Mouse (Mus musculus): ENCODE results near the gene Spock1. TPM values are rescaled to one million over a fixed set of nuclear protein-coding genes. Genes with fewer than 3 reads are reported as not detected.
A peak's percentile ranks its signal among the peaks of the same experiment; 100 is the strongest.

Spock1 gene
- polyA plus RNA-seq, 1 experiment from 2014 or later = 1.2 TPM

DNA sequence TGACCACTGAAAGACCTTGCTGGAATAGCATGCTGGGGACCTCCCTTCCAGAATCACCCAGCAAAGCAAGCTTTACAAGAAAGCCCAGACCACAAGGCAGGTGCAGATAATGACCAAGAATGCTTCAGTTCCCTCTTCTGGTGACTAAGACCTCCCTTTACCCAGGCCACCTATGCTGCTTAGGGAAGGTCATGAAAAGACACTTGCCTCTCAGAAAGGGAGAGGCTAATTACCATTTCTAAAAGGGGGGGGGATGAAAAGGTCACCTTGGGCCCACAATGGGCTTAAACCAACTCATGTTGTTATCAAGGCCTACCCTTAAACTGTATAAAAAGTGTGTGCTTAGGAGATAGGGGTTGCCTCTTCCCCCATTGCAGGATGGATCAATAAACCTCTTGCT lies 382.2 kb downstream of the Spock1 start:
- no peak for DNase-seq (ENCODE audit: low spot score)
- no peaks in the 10 kb centered on the region for H3K9me3 ChIP-seq (ENCODE audit: control insufficient read depth, low read length)
- ATAC-seq (ENCODE audit: insufficient number of reproducible peaks, low FRiP score, low TSS enrichment, low read depth) = no peak
- H3K27me3 ChIP-seq (ENCODE audit: control insufficient read depth, insufficient read depth, low read length) = no peaks in the 10 kb centered on the region
- H3K4me2 ChIP-seq (ENCODE audit: low read depth, severe bottlenecking) = no peak overlapping the region
- no peaks in the 10 kb centered on the region; the same call in 1 of the 2 replicates for H3K4me1 ChIP-seq (ENCODE audit: control insufficient read depth, insufficient read depth, low read length)
- H3K36me3 ChIP-seq (ENCODE audit: control insufficient read depth, insufficient read depth, low read length) = no peaks in the 10 kb centered on the region
- no peak overlapping the region for H3K4me3 ChIP-seq (ENCODE audit: low read depth, low read length)
- no peak overlapping the region for H3K27ac ChIP-seq (replicated peaks; ENCODE audit: low read depth, low read length)
- H3K9ac ChIP-seq (ENCODE audit: low read length) = no peak overlapping the region

DNA sequence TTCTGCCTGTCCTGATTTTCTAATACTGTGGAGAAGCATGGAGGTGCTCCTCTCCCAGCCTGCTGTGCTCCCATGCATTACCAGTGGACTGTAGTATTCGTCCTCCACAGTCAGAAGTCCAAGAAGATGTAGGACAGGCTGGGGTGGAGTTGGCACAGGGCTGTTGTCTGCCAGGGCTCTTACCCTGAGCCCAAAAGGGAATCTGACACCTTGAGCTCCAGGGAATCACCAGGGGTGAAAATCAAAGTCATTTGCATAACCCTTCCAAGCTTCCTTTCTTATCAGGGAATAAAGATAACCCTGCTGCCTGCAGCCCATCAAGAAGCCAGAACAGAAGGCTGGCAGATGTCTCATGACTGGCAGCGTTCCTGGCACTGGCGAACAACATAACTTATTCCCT lies 383.6 kb downstream of the Spock1 start:
- H3K9me3 ChIP-seq (ENCODE audit: control insufficient read depth, low read length) = no peaks in the 10 kb centered on the region
- H3K36me3 ChIP-seq (ENCODE audit: control insufficient read depth, insufficient read depth, low read length) = no peaks in the 10 kb centered on the region
- no peak overlapping the region for H3K4me2 ChIP-seq (ENCODE audit: low read depth, severe bottlenecking)
- no peaks in the 10 kb centered on the region; the same call in 1 of the 2 replicates for H3K4me1 ChIP-seq (ENCODE audit: control insufficient read depth, insufficient read depth, low read length)
- 71% methylated on average over 3 of the region's 3 CpGs for WGBS
- DNase-seq (ENCODE audit: low spot score) = no peak
- no peak overlapping the region for H3K4me3 ChIP-seq (ENCODE audit: low read depth, low read length)
- ATAC-seq (ENCODE audit: insufficient number of reproducible peaks, low FRiP score, low TSS enrichment, low read depth) = no peak
- H3K27ac ChIP-seq (replicated peaks; ENCODE audit: low read depth, low read length) = no peak overlapping the region
- H3K9ac ChIP-seq (ENCODE audit: low read length) = no peak overlapping the region
- H3K27me3 ChIP-seq (ENCODE audit: control insufficient read depth, insufficient read depth, low read length) = no peaks in the 10 kb centered on the region

DNA sequence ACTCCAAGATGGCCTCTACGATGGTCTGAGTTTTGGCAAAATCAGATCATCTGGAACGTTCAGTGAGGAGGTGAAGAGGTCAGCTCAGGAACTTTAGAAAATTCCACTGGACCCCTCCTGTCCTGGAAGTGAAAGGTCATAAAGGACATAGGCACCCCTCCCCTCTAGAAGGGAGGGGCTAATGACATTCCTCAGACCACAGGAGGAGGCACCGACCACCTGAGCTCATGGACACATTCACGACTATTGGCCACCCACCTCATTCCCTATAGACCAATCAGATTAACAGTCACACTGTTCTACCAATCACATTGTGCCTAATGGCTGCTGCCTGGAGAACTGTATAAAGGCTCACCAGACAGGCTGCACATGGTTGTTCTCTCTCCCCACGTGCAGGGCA lies 384.8 kb downstream of the Spock1 start:
- no peak for ATAC-seq (ENCODE audit: insufficient number of reproducible peaks, low FRiP score, low TSS enrichment, low read depth)
- Histone ChIP-seq H3K4me2 (ENCODE audit: low read depth, severe bottlenecking) (no peak overlapping the region), H3K4me3 (ENCODE audit: low read depth, low read length) (no peak overlapping the region), H3K27me3 (ENCODE audit: control insufficient read depth, insufficient read depth, low read length) (no peaks in the 10 kb centered on the region), H3K27ac (replicated peaks; ENCODE audit: low read depth, low read length) (no peak overlapping the region), H3K9me3 (ENCODE audit: control insufficient read depth, low read length) (no peaks in the 10 kb centered on the region), H3K36me3 (ENCODE audit: control insufficient read depth, insufficient read depth, low read length) (no peaks in the 10 kb centered on the region), H3K4me1 (ENCODE audit: control insufficient read depth, insufficient read depth, low read length) (no peaks in the 10 kb centered on the region; the same call in 1 of the 2 replicates), H3K9ac (ENCODE audit: low read length) (no peak overlapping the region)
- WGBS = 79% methylated on average over 5 of the region's 5 CpGs
- no peak for DNase-seq (ENCODE audit: low spot score)

DNA sequence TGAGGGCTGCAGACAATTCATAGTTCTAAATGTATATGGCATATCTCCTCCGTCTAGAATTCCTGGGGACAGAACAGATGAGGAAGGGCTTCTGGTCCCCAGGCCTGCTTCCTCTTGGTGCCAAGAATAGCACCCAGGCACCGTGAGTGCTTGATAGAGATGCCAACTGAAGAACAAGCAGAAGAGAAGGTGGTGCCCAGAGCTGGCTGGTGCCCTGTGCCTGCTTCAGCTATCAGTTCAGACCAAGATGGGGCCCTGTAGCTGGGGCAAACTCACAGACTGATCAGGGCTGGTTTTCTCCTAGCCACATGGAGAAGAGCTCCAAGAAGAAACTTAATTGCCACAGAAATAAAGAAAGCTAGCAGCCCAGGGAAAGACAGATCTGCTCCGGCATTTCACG lies 385.8 kb downstream of the Spock1 start:
- H3K36me3 ChIP-seq (ENCODE audit: control insufficient read depth, insufficient read depth, low read length) = no peaks in the 10 kb centered on the region
- H3K4me2 ChIP-seq (ENCODE audit: low read depth, severe bottlenecking) = no peak overlapping the region
- WGBS = 75% methylated on average over 4 of the region's 4 CpGs
- no peak for DNase-seq (ENCODE audit: low spot score)
- no peak overlapping the region for H3K27ac ChIP-seq (replicated peaks; ENCODE audit: low read depth, low read length)
- H3K9me3 ChIP-seq (ENCODE audit: control insufficient read depth, low read length) = no peaks in the 10 kb centered on the region
- no peak overlapping the region for H3K4me3 ChIP-seq (ENCODE audit: low read depth, low read length)
- no peak for ATAC-seq (ENCODE audit: insufficient number of reproducible peaks, low FRiP score, low TSS enrichment, low read depth)
- no peak overlapping the region for H3K9ac ChIP-seq (ENCODE audit: low read length)
- no peaks in the 10 kb centered on the region for H3K27me3 ChIP-seq (ENCODE audit: control insufficient read depth, insufficient read depth, low read length)
- no peaks in the 10 kb centered on the region; the same call in 1 of the 2 replicates for H3K4me1 ChIP-seq (ENCODE audit: control insufficient read depth, insufficient read depth, low read length)

DNA sequence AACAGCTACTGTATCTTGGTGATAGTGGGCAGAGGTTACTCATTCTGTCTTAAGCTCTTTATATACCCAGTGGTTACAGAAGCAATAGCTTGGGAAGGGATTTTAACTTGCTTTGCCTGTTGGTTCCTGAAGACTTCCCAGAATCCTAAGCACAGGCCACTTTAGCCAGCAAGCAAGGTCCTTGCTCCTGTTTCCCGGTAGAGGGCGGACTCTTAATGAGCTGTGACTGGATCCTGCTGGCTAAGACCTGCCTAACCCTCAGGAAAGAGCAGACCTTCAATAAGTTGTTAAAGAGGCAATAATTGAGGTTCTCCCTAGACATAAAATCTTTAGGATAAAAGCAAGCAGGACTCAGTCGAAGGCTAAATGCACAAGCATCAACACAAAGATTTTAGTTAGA lies 387.0 kb downstream of the Spock1 start:
- Histone ChIP-seq H3K4me3 (ENCODE audit: low read depth, low read length) (no peak overlapping the region), H3K4me2 (ENCODE audit: low read depth, severe bottlenecking) (no peak overlapping the region), H3K4me1 (ENCODE audit: control insufficient read depth, insufficient read depth, low read length) (no peaks in the 10 kb centered on the region; the same call in 1 of the 2 replicates), H3K27ac (replicated peaks; ENCODE audit: low read depth, low read length) (no peak overlapping the region), H3K9ac (ENCODE audit: low read length) (no peak overlapping the region), H3K36me3 (ENCODE audit: control insufficient read depth, insufficient read depth, low read length) (no peaks in the 10 kb centered on the region), H3K27me3 (ENCODE audit: control insufficient read depth, insufficient read depth, low read length) (no peaks in the 10 kb centered on the region), H3K9me3 (ENCODE audit: control insufficient read depth, low read length) (no peaks in the 10 kb centered on the region)
- ATAC-seq (ENCODE audit: insufficient number of reproducible peaks, low FRiP score, low TSS enrichment, low read depth) (no peak), DNase-seq (ENCODE audit: low spot score) (peak; percentile 67)
- 4% methylated on average over 3 of the region's 3 CpGs for WGBS

DNA sequence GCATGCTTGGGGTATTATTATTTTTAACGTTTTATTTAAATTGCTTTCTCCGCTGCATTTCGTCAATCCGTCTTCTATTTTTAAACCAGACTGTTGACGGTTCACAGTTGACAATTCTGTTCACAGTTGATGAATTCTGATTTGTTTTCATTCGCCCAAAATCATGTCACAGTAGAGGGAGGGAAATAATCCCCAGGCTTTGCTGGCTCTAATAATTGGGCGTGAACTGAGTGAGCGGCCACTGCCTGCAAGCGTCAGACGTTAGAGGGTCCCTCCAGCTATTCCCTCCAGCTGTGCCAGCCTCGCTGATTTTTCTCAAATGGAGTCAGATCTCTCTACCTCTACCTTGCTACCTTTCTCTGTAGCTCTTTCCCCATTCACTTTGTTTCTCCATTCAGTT lies 388.3 kb downstream of the Spock1 start:
- Histone ChIP-seq H3K9ac (ENCODE audit: low read length) (no peak overlapping the region), H3K36me3 (ENCODE audit: control insufficient read depth, insufficient read depth, low read length) (no peaks in the 10 kb centered on the region), H3K27me3 (ENCODE audit: control insufficient read depth, insufficient read depth, low read length) (no peaks in the 10 kb centered on the region), H3K4me2 (ENCODE audit: low read depth, severe bottlenecking) (no peak overlapping the region), H3K4me1 (ENCODE audit: control insufficient read depth, insufficient read depth, low read length) (no peaks in the 10 kb centered on the region; the same call in 1 of the 2 replicates), H3K4me3 (ENCODE audit: low read depth, low read length) (no peak overlapping the region), H3K27ac (replicated peaks; ENCODE audit: low read depth, low read length) (no peak overlapping the region), H3K9me3 (ENCODE audit: control insufficient read depth, low read length) (no peaks in the 10 kb centered on the region)
- DNase-seq (ENCODE audit: low spot score) (no peak), ATAC-seq (ENCODE audit: insufficient number of reproducible peaks, low FRiP score, low TSS enrichment, low read depth) (no peak)
- WGBS = 67% methylated on average over 11 of the region's 11 CpGs

DNA sequence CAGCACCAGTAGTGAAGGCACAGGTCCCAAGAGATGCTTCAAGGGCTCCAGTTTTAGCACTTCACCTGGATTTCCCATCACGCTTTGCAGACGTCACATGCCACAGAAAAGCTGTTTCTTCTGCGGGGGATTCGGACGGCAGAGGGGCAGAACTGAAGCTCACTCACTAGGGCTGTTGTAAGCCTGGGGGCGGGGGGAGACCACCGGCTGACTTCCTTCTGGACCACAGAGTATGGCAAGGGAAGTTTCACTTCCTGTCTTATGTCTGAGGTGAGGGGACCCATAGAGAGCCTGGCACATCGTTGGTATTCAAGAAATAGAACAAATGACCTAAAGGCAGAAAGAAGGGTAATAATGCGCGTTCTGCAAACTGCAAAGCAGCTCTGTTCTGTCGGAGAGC lies 392.4 kb downstream of the Spock1 start:
- H3K4me3 ChIP-seq (ENCODE audit: low read depth, low read length) = no peak overlapping the region
- H3K9ac ChIP-seq (ENCODE audit: low read length) = no peak overlapping the region
- no peaks in the 10 kb centered on the region for H3K36me3 ChIP-seq (ENCODE audit: control insufficient read depth, insufficient read depth, low read length)
- no peaks in the 10 kb centered on the region for H3K9me3 ChIP-seq (ENCODE audit: control insufficient read depth, low read length)
- H3K4me2 ChIP-seq (ENCODE audit: low read depth, severe bottlenecking) = no peak overlapping the region
- ATAC-seq (ENCODE audit: insufficient number of reproducible peaks, low FRiP score, low TSS enrichment, low read depth) = no peak
- H3K27me3 ChIP-seq (ENCODE audit: control insufficient read depth, insufficient read depth, low read length) = no peaks in the 10 kb centered on the region
- no peak overlapping the region for H3K27ac ChIP-seq (replicated peaks; ENCODE audit: low read depth, low read length)
- no peaks in the 10 kb centered on the region for H3K4me1 ChIP-seq (ENCODE audit: control insufficient read depth, insufficient read depth, low read length)
- DNase-seq (ENCODE audit: low spot score) = no peak
- 81% methylated on average over 11 of the region's 11 CpGs for WGBS

DNA sequence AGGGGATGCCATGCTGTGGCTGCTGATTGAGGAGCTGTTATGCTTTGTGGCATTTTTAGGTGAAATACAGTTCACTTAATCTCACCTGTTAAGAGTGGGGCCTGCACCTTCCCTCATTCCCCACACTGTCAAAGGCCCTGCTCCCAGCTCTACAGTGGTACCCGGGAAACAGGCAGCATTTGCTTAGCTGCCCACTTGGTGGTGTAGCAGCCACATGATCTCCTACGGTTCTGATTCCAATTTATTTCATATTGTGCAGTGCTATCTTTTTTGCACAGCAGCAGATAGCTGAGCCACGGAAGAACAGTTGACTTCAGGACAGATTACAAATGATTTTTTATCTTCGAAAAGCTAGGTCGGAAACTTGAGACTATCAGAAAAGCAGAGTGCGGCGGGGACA lies 406.6 kb downstream of the Spock1 start:
- Histone ChIP-seq H3K4me2 (ENCODE audit: low read depth, severe bottlenecking) (no peak overlapping the region), H3K9ac (ENCODE audit: low read length) (no peak overlapping the region), H3K9me3 (ENCODE audit: control insufficient read depth, low read length) (no peaks in the 10 kb centered on the region), H3K36me3 (ENCODE audit: control insufficient read depth, insufficient read depth, low read length) (no peaks in the 10 kb centered on the region), H3K4me3 (ENCODE audit: low read depth, low read length) (no peak overlapping the region), H3K27me3 (ENCODE audit: control insufficient read depth, insufficient read depth, low read length) (no peaks in the 10 kb centered on the region), H3K4me1 (ENCODE audit: control insufficient read depth, insufficient read depth, low read length) (no peaks in the 10 kb centered on the region), H3K27ac (replicated peaks; ENCODE audit: low read depth, low read length) (no peak overlapping the region)
- ATAC-seq (ENCODE audit: insufficient number of reproducible peaks, low FRiP score, low TSS enrichment, low read depth) (no peak), DNase-seq (ENCODE audit: low spot score) (no peak)
- 85% methylated on average over 7 of the region's 7 CpGs for WGBS

DNA sequence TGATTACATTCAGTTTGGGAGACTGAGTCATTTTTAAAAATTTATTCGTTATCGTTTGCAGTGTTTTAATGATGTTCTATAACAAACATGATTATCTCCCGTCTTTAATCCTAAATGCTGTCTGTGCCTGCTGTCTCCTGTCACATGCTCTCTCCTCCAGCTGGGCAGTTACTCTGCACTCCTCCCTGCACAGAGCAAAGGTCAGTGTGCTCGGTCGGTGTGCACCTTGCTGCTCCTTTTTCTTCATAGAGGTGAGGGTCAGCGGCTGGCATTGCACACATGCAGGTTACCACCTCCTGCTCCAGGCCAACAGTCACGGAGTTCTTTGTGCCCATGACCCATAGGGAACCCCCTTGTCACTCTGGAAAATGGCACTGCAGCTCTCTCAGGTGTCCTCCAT lies 411.4 kb downstream of the Spock1 start:
- DNase-seq (ENCODE audit: low spot score) (no peak), ATAC-seq (ENCODE audit: insufficient number of reproducible peaks, low FRiP score, low TSS enrichment, low read depth) (no peak)
- no peak overlapping the region for H3K9ac ChIP-seq (ENCODE audit: low read length)
- no peak overlapping the region for H3K4me3 ChIP-seq (ENCODE audit: low read depth, low read length)
- no peaks in the 10 kb centered on the region for H3K27me3 ChIP-seq (ENCODE audit: control insufficient read depth, insufficient read depth, low read length)
- no peak overlapping the region for H3K4me2 ChIP-seq (ENCODE audit: low read depth, severe bottlenecking)
- WGBS = 77% methylated on average over 7 of the region's 7 CpGs
- no peaks in the 10 kb centered on the region for H3K4me1 ChIP-seq (ENCODE audit: control insufficient read depth, insufficient read depth, low read length)
- H3K9me3 ChIP-seq (ENCODE audit: control insufficient read depth, low read length) = no peaks in the 10 kb centered on the region
- no peaks in the 10 kb centered on the region for H3K36me3 ChIP-seq (ENCODE audit: control insufficient read depth, insufficient read depth, low read length)
- no peak overlapping the region for H3K27ac ChIP-seq (replicated peaks; ENCODE audit: low read depth, low read length)

Data from limb, embryonic 11.5 days (tissue).